Mouse (Mus musculus): Measurements from ENCODE around the gene Atp6v1g3. TPM values are rescaled to one million over a fixed set of nuclear protein-coding genes. Genes with fewer than 3 reads are reported as not detected.
A peak's percentile ranks its signal among the peaks of the same experiment; 100 is the strongest.

The Atp6v1g3 gene
- polyA plus RNA-seq, 1 experiment from 2014 or later, result not detected

DNA sequence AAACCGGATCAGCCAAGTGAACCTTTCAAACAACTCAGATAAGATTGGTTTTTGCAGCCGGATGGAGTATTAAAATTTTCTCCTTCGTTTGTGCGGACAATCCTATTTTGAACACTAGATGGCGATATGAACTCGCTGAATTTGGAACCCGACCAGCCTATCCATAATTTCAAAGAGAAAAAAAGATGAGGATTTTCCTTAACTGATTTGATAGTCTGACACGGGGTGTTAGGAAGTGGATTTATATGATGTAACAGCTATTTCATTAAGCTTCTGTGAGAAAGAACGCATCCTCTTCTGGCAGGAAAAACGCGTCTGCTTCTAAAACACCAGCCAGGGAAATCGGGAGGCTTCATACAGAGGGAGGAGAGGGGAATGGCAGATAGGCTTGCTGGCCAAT, 54.8 kb downstream of the Atp6v1g3 start:
- Histone ChIP-seq H3K4me2 (replicated peaks) (peak overlapping the region; percentile 36), H3K27me3 (replicated peaks) (no peaks in the 10 kb centered on the region), H3K9me3 (no peaks in the 10 kb centered on the region), H3K4me1 (no peaks in the 10 kb centered on the region), H3K36me3 (no peaks in the 10 kb centered on the region), H3K4me3 (no peak overlapping the region), H3K27ac (no peak overlapping the region), H3K9ac (no peak overlapping the region)
- no peak for ATAC-seq (ENCODE audit: low FRiP score, low read depth)
- 22% methylated on average over 12 of the region's 12 CpGs for WGBS

DNA sequence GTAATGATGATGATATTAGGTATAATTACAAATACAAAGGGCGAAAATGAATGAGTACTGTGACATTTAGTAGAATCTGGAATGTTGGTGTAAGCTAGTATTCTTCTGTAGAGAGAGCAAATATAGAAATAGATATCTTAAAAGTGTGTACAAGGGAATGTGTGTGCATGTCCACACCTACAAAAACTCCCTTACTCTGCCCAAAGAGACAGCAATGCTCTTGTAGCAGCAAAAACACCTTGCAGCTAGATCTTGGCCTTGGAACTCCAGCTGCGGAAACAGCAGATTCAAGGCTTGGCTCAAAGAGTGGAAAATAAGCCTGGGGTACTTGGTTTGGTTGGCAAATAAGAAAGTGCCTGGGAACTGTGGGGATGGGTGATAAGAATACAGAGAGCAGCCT, 57.0 kb downstream of the Atp6v1g3 start:
- Histone ChIP-seq H3K4me3 (no peak overlapping the region), H3K27me3 (replicated peaks) (no peaks in the 10 kb centered on the region), H3K9me3 (no peaks in the 10 kb centered on the region), H3K27ac (no peak overlapping the region), H3K4me2 (replicated peaks) (no peak overlapping the region), H3K36me3 (no peaks in the 10 kb centered on the region), H3K9ac (no peak overlapping the region), H3K4me1 (no peaks in the 10 kb centered on the region)
- ATAC-seq (ENCODE audit: low FRiP score, low read depth), result no peak
- 95% methylated on average over 2 of the region's 2 CpGs for WGBS

DNA sequence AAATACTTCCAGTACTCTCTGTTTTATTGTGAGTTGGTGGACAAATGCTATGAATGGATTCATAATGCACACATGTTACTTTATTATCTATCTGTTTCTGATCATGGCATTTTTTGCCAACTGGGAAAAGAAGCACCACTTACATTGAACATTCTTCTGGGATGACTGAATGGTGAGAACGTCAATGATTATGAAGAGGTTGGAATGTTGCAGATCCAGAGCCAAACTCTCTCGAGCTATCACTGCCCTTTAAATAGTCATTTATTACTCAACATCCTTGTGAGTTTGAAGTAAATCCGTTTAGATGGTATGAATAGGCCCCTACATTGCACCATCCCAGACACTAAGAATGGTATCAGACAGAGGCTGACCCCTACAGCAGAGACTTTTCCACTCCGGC, 58.1 kb downstream of the Atp6v1g3 start:
- Histone ChIP-seq H3K27me3 (replicated peaks) (no peaks in the 10 kb centered on the region), H3K27ac (no peak overlapping the region), H3K4me2 (replicated peaks) (no peak overlapping the region), H3K9ac (no peak overlapping the region), H3K4me3 (no peak overlapping the region), H3K4me1 (no peaks in the 10 kb centered on the region), H3K36me3 (no peaks in the 10 kb centered on the region), H3K9me3 (no peaks in the 10 kb centered on the region)
- WGBS, result 79% methylated on average over 4 of the region's 4 CpGs
- no peak for ATAC-seq (ENCODE audit: low FRiP score, low read depth)

DNA sequence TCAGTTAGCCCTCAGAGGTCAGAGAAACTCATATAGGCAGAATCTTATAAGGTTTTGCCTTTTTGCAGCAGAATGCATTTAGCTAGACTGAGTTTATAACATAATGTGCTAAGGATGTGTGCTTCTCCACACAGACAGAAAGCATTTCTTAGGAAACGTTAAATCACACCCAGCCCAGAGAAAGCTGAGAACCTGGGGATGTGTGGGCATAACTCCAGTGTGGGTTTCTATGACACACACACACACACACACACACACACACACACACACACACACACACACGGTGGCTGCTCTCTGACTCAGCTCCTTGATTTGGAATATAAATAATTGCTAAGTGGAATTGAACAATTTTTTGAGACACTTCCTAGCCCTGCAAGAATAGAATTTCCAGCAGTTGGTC, 61.2 kb downstream of the Atp6v1g3 start:
- Histone ChIP-seq H3K36me3 (no peaks in the 10 kb centered on the region), H3K4me3 (no peak overlapping the region), H3K9me3 (no peaks in the 10 kb centered on the region), H3K4me2 (replicated peaks) (no peak overlapping the region), H3K27me3 (replicated peaks) (no peaks in the 10 kb centered on the region), H3K4me1 (no peaks in the 10 kb centered on the region), H3K9ac (no peak overlapping the region), H3K27ac (no peak overlapping the region)
- ATAC-seq (ENCODE audit: low FRiP score, low read depth), result no peak
- 82% methylated on average over 2 of the region's 2 CpGs for WGBS

DNA sequence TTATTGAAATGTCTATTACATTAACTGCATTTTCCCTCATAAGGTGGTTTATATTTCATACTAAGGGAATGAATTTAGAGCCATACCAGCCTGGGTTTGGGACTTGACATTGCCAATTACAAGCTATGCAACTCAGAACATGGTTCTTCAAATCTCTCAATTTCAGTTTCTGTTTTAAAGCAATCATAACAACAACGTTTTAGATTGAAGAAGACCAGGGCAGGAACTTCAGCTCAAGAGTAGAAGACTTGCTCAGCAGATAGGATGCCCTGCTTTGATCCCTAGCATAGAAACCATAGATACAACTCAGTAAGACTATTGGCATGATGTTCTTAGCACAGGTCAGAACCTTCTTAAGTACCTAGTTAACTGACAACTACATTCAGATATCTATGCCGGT, 63.9 kb downstream of the Atp6v1g3 start:
- Histone ChIP-seq H3K36me3 (no peaks in the 10 kb centered on the region), H3K9me3 (no peaks in the 10 kb centered on the region), H3K9ac (no peak overlapping the region), H3K27me3 (replicated peaks) (no peaks in the 10 kb centered on the region), H3K4me3 (no peak overlapping the region), H3K27ac (no peak overlapping the region), H3K4me2 (replicated peaks) (no peak overlapping the region), H3K4me1 (no peaks in the 10 kb centered on the region)
- 89% methylated on average over 2 of the region's 2 CpGs for WGBS
- ATAC-seq (ENCODE audit: low FRiP score, low read depth), result no peak

Other genes with a start within 250 kb of the Atp6v1g3 start
- gene Ptprc, start 98.0 kb upstream of the Atp6v1g3 start, polyA plus RNA-seq (2016; fragmentation: Nextera tagmentation; extraction: Ambion mirVana), result 1.1 and 1.4 TPM in 2 replicates